Mouse (Mus musculus): ENCODE measurements around the gene Slc25a19. TPM values are rescaled to one million over a fixed set of nuclear protein-coding genes. Genes with fewer than 3 reads are reported as not detected.

The Slc25a19 gene
- polyA plus RNA-seq, 1 experiment: 98.5 TPM

DNA sequence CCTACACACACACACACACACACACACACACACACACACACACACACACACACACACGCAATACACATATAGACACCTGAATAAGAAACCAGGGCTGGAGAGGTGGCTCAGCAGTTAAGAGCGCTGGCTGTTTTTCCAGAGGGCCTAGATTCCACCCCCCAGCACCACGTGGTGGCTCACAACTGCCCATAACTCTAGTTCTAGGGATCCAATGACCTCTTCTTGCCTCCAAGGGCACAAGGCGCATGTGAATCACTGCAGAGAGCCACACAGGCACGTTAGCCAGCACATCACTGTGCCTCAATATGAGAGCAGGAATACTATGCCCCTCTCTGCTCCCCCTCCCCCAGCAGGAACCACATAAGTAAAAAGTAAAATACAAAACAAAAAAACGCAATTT is 11.2 kb downstream of the Slc25a19 start:
- DNase-seq: no peak
- H3K4me3 ChIP-seq (ENCODE audit: control insufficient read depth, insufficient read depth, low read length): no peak overlapping the region
- peaks cover 10% of the 10 kb centered on the region; the same call in 1 of the 2 replicates for H3K36me3 ChIP-seq (ENCODE audit: control insufficient read depth, insufficient read depth, low read length)
- no peak for TF ChIP-seq POLR2A (IDR thresholded peaks at IDR 0.05; ENCODE audit: control insufficient read depth, extremely low read depth, insufficient read depth, low read length, poor library complexity)
- WGBS: 96% methylated on average over 6 of the region's 6 CpGs
- no peak overlapping the region for H3K27ac ChIP-seq (ENCODE audit: control insufficient read depth, insufficient read depth, low read length)
- peaks cover 13% of the 10 kb centered on the region for H3K4me1 ChIP-seq (replicated peaks; ENCODE audit: control insufficient read depth, insufficient read depth, low read length)
- no peaks in the 10 kb centered on the region for H3K27me3 ChIP-seq (ENCODE audit: control insufficient read depth, insufficient read depth, low read length)

DNA sequence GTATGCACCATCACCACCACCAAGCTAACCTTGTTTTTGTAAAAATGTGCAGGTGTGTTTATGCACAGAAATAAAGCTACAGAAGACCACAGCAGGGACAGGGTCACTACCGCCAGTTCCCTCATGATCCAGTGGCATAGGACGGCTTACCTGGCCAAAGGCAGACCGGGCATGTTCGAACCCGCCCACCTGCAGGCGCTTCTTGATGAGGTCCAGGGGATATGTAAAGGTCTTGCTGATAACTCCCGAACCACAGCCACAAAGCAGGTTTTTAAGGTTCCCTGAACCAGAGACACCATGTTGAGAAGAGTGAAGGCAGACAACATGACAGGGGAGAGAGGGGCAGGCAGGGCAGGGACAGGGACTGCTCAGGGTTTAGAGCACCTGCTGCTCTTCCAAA is 11.7 kb downstream of the Slc25a19 start:
- DNase-seq: no peak
- WGBS: 93% methylated on average over 7 of the region's 7 CpGs
- Histone ChIP-seq H3K36me3 (ENCODE audit: control insufficient read depth, insufficient read depth, low read length) (peaks cover 10% of the 10 kb centered on the region; the same call in 1 of the 2 replicates), H3K27ac (ENCODE audit: control insufficient read depth, insufficient read depth, low read length) (no peak overlapping the region), H3K4me1 (replicated peaks; ENCODE audit: control insufficient read depth, insufficient read depth, low read length) (peaks cover 17% of the 10 kb centered on the region), H3K4me3 (ENCODE audit: control insufficient read depth, insufficient read depth, low read length) (no peak overlapping the region), H3K27me3 (ENCODE audit: control insufficient read depth, insufficient read depth, low read length) (no peaks in the 10 kb centered on the region)
- TF ChIP-seq POLR2A (IDR thresholded peaks at IDR 0.05; ENCODE audit: control insufficient read depth, extremely low read depth, insufficient read depth, low read length, poor library complexity): no peak
- TF ChIP-seq CTCF (IDR thresholded peaks at IDR 0.05; ENCODE audit: borderline replicate concordance, control insufficient read depth, extremely low read depth, insufficient read depth, low read length, poor library complexity): no peak

DNA sequence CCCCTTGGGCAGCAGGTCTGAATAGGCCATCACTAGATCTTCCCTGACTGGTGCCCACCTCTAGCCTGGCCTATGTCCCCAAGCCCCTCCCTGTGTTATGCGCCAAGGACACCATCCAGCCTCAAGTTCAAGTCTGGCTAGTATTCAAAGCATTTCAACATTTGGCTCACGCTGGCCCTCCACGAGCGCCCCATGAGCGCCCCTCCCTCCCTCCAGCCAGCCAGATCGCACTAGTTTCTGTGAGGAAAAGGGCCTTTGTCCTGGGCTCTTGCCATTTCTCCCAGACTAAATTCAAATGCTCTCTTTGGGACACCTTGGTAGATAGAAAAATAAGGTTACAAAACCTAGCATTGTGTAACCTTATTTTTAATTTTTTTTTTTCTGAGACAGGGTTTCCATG is 12.2 kb downstream of the Slc25a19 start:
- H3K4me1 ChIP-seq (replicated peaks; ENCODE audit: control insufficient read depth, insufficient read depth, low read length): peaks cover 17% of the 10 kb centered on the region
- H3K27ac ChIP-seq (ENCODE audit: control insufficient read depth, insufficient read depth, low read length): no peak overlapping the region
- H3K4me3 ChIP-seq (ENCODE audit: control insufficient read depth, insufficient read depth, low read length): no peak overlapping the region
- TF ChIP-seq POLR2A (IDR thresholded peaks at IDR 0.05; ENCODE audit: control insufficient read depth, extremely low read depth, insufficient read depth, low read length, poor library complexity) (no peak), CTCF (IDR thresholded peaks at IDR 0.05; ENCODE audit: borderline replicate concordance, control insufficient read depth, extremely low read depth, insufficient read depth, low read length, poor library complexity) (no peak)
- 95% methylated on average over 6 of the region's 6 CpGs for whole genome bisulfite sequencing
- no peaks in the 10 kb centered on the region for H3K27me3 ChIP-seq (ENCODE audit: control insufficient read depth, insufficient read depth, low read length)
- peaks cover 10% of the 10 kb centered on the region; the same call in 1 of the 2 replicates for H3K36me3 ChIP-seq (ENCODE audit: control insufficient read depth, insufficient read depth, low read length)
- no peak for DNase-seq

DNA sequence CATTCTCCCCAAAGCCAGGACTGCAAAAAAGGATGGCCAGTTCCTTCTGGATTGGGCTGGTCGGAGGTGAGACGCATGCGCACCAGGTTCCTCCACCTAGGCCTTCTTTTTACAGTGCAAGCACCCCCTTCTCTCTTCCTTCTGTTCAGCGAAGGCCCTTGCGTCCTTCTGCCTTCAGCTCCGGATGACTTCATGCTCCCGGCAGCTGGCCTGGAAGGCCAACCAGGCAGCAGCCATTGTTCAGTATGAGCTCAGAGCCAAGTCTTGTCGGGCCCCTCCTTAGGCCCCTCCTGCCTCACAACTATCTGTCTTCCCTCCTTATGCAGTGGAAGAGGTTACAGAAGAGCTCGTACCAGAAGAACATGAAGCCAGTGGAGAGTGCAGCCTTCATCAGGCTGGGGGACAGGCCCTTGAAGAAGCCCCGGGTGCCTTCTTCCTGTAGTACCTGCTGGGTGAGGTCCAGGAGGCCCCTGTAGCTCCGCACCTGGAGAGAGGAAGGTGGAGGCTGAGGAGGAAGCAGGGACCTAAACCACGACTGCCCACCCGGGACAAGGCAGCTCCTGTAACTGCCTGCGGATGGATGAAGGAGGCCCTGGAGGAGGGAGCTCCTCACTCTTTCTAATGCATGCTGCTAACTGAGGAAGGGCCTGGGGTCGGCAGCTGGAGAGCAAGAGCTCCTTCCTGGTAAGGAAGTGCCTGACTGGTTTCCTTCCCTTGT is 12.8 kb downstream of the Slc25a19 start:
- H3K4me3 ChIP-seq (ENCODE audit: control insufficient read depth, insufficient read depth, low read length): no peak overlapping the region
- H3K27ac ChIP-seq (ENCODE audit: control insufficient read depth, insufficient read depth, low read length): no peak overlapping the region
- 93% methylated on average over 15 of the region's 15 CpGs for WGBS
- no peak for TF ChIP-seq CTCF (IDR thresholded peaks at IDR 0.05; ENCODE audit: borderline replicate concordance, control insufficient read depth, extremely low read depth, insufficient read depth, low read length, poor library complexity)
- H3K36me3 ChIP-seq (ENCODE audit: control insufficient read depth, insufficient read depth, low read length): peaks cover 5% of the 10 kb centered on the region; the same call in 1 of the 2 replicates
- peaks cover 17% of the 10 kb centered on the region for H3K4me1 ChIP-seq (replicated peaks; ENCODE audit: control insufficient read depth, insufficient read depth, low read length)
- no peak for DNase-seq
- H3K27me3 ChIP-seq (ENCODE audit: control insufficient read depth, insufficient read depth, low read length): no peaks in the 10 kb centered on the region

- Histone ChIP-seq H3K27ac (ENCODE audit: control insufficient read depth, insufficient read depth, low read length) (no peak overlapping the region), H3K4me1 (replicated peaks; ENCODE audit: control insufficient read depth, insufficient read depth, low read length) (peaks cover 17% of the 10 kb centered on the region), H3K27me3 (ENCODE audit: control insufficient read depth, insufficient read depth, low read length) (no peaks in the 10 kb centered on the region), H3K4me3 (ENCODE audit: control insufficient read depth, insufficient read depth, low read length) (no peak overlapping the region), H3K36me3 (ENCODE audit: control insufficient read depth, insufficient read depth, low read length) (no peaks in the 10 kb centered on the region; the same call in 1 of the 2 replicates)
- DNase-seq: no peak
- 86% methylated on average over 10 of the region's 10 CpGs for WGBS
- TF ChIP-seq POLR2A (IDR thresholded peaks at IDR 0.05; ENCODE audit: control insufficient read depth, extremely low read depth, insufficient read depth, low read length, poor library complexity) (no peak), CTCF (IDR thresholded peaks at IDR 0.05; ENCODE audit: borderline replicate concordance, control insufficient read depth, extremely low read depth, insufficient read depth, low read length, poor library complexity) (no peak)
These were observed 13.6 kb downstream of the Slc25a19 start for GRCm38 (mm10) chr11:115614346-115615107.

DNA sequence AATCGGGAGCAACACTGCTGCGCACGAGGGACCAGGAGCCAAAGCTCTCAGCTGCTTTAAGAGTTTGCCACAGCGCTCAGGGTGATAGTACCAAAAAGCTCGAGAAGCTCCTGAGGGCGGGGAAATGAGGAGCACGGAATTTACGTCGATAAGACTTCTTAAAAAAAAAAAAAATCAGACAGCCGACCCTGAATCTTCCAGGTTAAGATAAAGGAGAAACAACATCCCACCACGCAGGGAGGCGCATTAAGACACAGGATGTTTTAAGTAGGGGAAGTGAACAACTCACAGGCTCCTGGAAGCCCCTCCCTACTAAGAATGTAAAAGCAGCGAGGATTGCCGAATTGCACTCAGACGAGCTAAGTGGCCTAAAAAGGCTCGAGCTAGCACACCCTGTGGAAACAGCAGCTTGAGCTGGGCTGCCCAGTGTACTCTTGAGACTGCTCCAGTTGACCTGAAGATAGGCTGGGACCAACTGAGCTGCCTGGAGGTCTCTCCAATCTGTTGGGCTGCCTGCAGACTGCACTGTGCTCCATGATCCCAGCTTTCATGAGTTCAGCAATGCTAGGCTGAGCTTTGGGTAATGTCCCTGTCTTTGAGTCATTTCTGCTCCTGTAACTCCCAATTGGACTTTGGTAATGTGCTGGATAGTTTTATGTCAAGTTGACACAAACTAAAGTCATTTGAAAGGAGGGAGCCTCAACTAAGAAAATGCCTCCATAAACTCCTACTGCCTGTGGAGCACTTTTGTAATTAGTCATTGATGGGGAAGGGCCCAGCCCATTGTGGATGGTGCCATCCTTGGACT is 14.8 kb downstream of the Slc25a19 start:
- peak overlapping the region; percentile 60 for H3K4me3 ChIP-seq (ENCODE audit: control insufficient read depth, insufficient read depth, low read length)
- peaks cover 17% of the 10 kb centered on the region for H3K4me1 ChIP-seq (replicated peaks; ENCODE audit: control insufficient read depth, insufficient read depth, low read length)
- H3K27ac ChIP-seq (ENCODE audit: control insufficient read depth, insufficient read depth, low read length): peak overlapping the region; percentile 67
- no peak for TF ChIP-seq POLR2A (IDR thresholded peaks at IDR 0.05; ENCODE audit: control insufficient read depth, extremely low read depth, insufficient read depth, low read length, poor library complexity)
- no peaks in the 10 kb centered on the region for H3K27me3 ChIP-seq (ENCODE audit: control insufficient read depth, insufficient read depth, low read length)
- peaks cover 9% of the 10 kb centered on the region for H3K36me3 ChIP-seq (ENCODE audit: control insufficient read depth, insufficient read depth, low read length)
- DNase-seq: peak; percentile 49
- WGBS: under 1% methylated on average over 16 of the region's 16 CpGs
